13 mouse cellular contexts compared by ENCODE assay signal in genomic region chr11:116430723-116431427, GRCm38 (mm10). TPM values are rescaled to one million over a fixed set of nuclear protein-coding genes. Genes with fewer than 3 reads are reported as not detected.
DNase-seq lines count a peak whose midpoint lies in the region; ATAC-seq and TF ChIP-seq lines count a peak whose summit lies in the region.
"Had no signal": no experiment of that assay in that cellular context is flagged by ENCODE, and none has a peak within 500 bp of the region (broad histone marks: within the 10 kb centered on the region; RNA-seq: fewer than 3 reads in every experiment).

No protein-coding gene starts in this region.

- peak overlapping the region; percentile 9; the same call in 1 of the 2 replicates for H3K4me2 ChIP-seq in limb, embryonic 13.5 days (replicated peaks)
- H3K4me2 ChIP-seq in myocyte (ENCODE audit: low read depth): peak overlapping the region; percentile 56

- peaks cover 10% of the 10 kb centered on the region for H3K79me2 ChIP-seq in myocyte (ENCODE audit: control insufficient read depth, insufficient read depth)

- no peak overlapping the region for H3K27ac ChIP-seq in limb, embryonic 13.5 days
- no peak overlapping the region for H3K27ac ChIP-seq in limb, embryonic 10.5 days
- H3K27ac ChIP-seq: layer of hippocampus, adult 2 months had no signal

- peaks cover 14% of the 10 kb centered on the region for H3K36me3 ChIP-seq in erythroblast, embryonic 14.5 days (ENCODE audit: control insufficient read depth)
- H3K36me3 ChIP-seq in limb, embryonic 13.5 days: peaks cover 2% of the 10 kb centered on the region; the same call in 1 of the 2 replicates
- peaks cover 8% of the 10 kb centered on the region for H3K36me3 ChIP-seq in limb, embryonic 10.5 days
- no peaks in the 10 kb centered on the region for H3K36me3 ChIP-seq in myocyte (ENCODE audit: control insufficient read depth, insufficient read depth)

- no peak overlapping the region for H3ac ChIP-seq in myocyte (ENCODE audit: control insufficient read depth, insufficient read length)

- no peaks in the 10 kb centered on the region for H3K9me3 ChIP-seq in erythroblast, embryonic 14.5 days (ENCODE audit: control insufficient read depth, low read length)
- H3K9me3 ChIP-seq in limb, embryonic 13.5 days: no peaks in the 10 kb centered on the region
- no peaks in the 10 kb centered on the region for H3K9me3 ChIP-seq in limb, embryonic 10.5 days (replicated peaks)

- no peak for ATAC-seq in erythroblast, adult 5-6 weeks (replicated peaks; ENCODE audit: low FRiP score, poor library complexity, severe bottlenecking)
- ATAC-seq in limb, embryonic 13.5 days (ENCODE audit: low FRiP score, low read depth): no peak

- DNase-seq in limb, embryonic 10.5 days (ENCODE audit: low spot score): no peak
- peak; percentile 54 for DNase-seq in induced T-regulatory cell, adult 2 months (ENCODE audit: low read depth)
- no peak for DNase-seq in spleen, adult 12 weeks (ENCODE audit: low spot score)
- DNase-seq in layer of hippocampus, postnatal 25 days (ENCODE audit: extremely low spot score in 1 of 2, low spot score in 1 of 2): no peak
- DNase-seq: gastrocnemius, postnatal 10 days; lung, postnatal 10 days had no signal

- no peaks in the 10 kb centered on the region for H3K27me3 ChIP-seq in erythroblast, embryonic 14.5 days (ENCODE audit: control insufficient read depth)
- no peaks in the 10 kb centered on the region for H3K27me3 ChIP-seq in limb, embryonic 13.5 days
- H3K27me3 ChIP-seq in limb, embryonic 10.5 days (ENCODE audit: low read depth, poor library complexity, severe bottlenecking): no peaks in the 10 kb centered on the region
- H3K27me3 ChIP-seq in myocyte (ENCODE audit: control insufficient read depth, insufficient read depth, insufficient read length): no peaks in the 10 kb centered on the region

- H3K4me3 ChIP-seq in erythroblast, embryonic 14.5 days (replicated peaks): peak overlapping the region; percentile 54
- H3K4me3 ChIP-seq in limb, embryonic 13.5 days: no peak overlapping the region
- no peak overlapping the region for H3K4me3 ChIP-seq in limb, embryonic 10.5 days
- H3K4me3 ChIP-seq in myocyte: no peak overlapping the region
- H3K4me3 ChIP-seq: layer of hippocampus, adult 2 months had no signal

- no peak for TF ChIP-seq POLR2A in myocyte (IDR thresholded peaks at IDR 0.05; ENCODE audit: insufficient read length, low read depth)

- H3K4me1 ChIP-seq in erythroblast, embryonic 14.5 days (ENCODE audit: control insufficient read depth): peaks cover 63% of the 10 kb centered on the region
- peaks cover 12% of the 10 kb centered on the region for H3K4me1 ChIP-seq in limb, embryonic 13.5 days
- peaks cover 30% of the 10 kb centered on the region for H3K4me1 ChIP-seq in limb, embryonic 10.5 days

- no peak overlapping the region for H3K9ac ChIP-seq in limb, embryonic 13.5 days

- 42% methylated on average over 22 of the region's 22 CpGs for WGBS in limb, embryonic 13.5 days
- 46% methylated on average over 22 of the region's 22 CpGs for WGBS in limb, embryonic 10.5 days

TF ChIP-seq in myocyte, 11 proteins besides CTCF, POLR2A, EP300 and RAD21:
- TF ChIP-seq MAX (IDR thresholded peaks at IDR 0.05; ENCODE audit: low read depth): no peak
- no peak for TF ChIP-seq USF1 (IDR thresholded peaks at IDR 0.05; ENCODE audit: low read depth)
- no peak for TF ChIP-seq MYOG (IDR thresholded peaks at IDR 0.05; ENCODE audit: control insufficient read depth in 1 of 3, insufficient read depth in 1 of 3, insufficient read length in 2 of 3, low read depth in 2 of 3)
- no peak for TF ChIP-seq SRF (IDR thresholded peaks at IDR 0.05; ENCODE audit: control insufficient read depth, insufficient read length, low read depth)
- TF ChIP-seq CEBPB (IDR thresholded peaks at IDR 0.05; ENCODE audit: insufficient read depth, poor library complexity, severe bottlenecking): no peak
- TF ChIP-seq MYOD1 (IDR thresholded peaks at IDR 0.05; ENCODE audit: control insufficient read depth in 1 of 3, insufficient read length in 2 of 3, low read depth in 2 of 3): no peak
- no peak for TF ChIP-seq REST (IDR thresholded peaks at IDR 0.05; ENCODE audit: insufficient read depth, insufficient read length)
- TF ChIP-seq E2F4 (IDR thresholded peaks at IDR 0.05; ENCODE audit: insufficient read depth): no peak
- TF ChIP-seq TCF3 (IDR thresholded peaks at IDR 0.05; ENCODE audit: insufficient read length, low read depth): no peak
TF ChIP-seq in myocyte: peak in this region for 0.

RNA-seq across cellular contexts. Expression of gene Ubald2, which starts 3.0 kb away (rescaled TPM):
- polyA plus RNA-seq in erythroblast, embryonic 14.5 days (2012): 377 and 469 TPM in 2 replicates
- 46.6 and 59.0 TPM in 2 replicates for total RNA-seq in erythroblast, adult 5-6 weeks (2015; ENCODE audit: low replicate concordance)
- 27.0 and 41.7 TPM in 2 replicates for total RNA-seq in erythroblast, adult 5-6 weeks (2017; ENCODE audit: low replicate concordance)
- 28.2 and 30.2 TPM in 2 replicates for polyA plus RNA-seq in limb, embryonic 13.5 days (2015; fragmentation: Nextera tagmentation; extraction: Ambion mirVana)
- 44.1 and 51.8 TPM in 2 replicates for polyA plus RNA-seq in limb, embryonic 10.5 days (2016; fragmentation: Nextera tagmentation; extraction: Ambion mirVana)
- 120 TPM for polyA plus RNA-seq in myocyte (2012; fragmentation: generic; extraction: Trizol)
- 10 to 100 TPM; 37.0 to 38.3 TPM for total RNA-seq in layer of hippocampus, postnatal 25 days (2021)

RNA-seq across cellular contexts. Expression of gene Rnf157, which starts 18.0 kb away (rescaled TPM):
- polyA plus RNA-seq in erythroblast, embryonic 14.5 days (2012): 0.04 TPM in 1 of 2 replicates, not detected in the other
- 0.63 and 1.7 TPM in 2 replicates for total RNA-seq in erythroblast, adult 5-6 weeks (2015; ENCODE audit: low replicate concordance)
- 2.0 and 2.1 TPM in 2 replicates for total RNA-seq in erythroblast, adult 5-6 weeks (2017; ENCODE audit: low replicate concordance)
- 18.6 and 18.7 TPM in 2 replicates for polyA plus RNA-seq in limb, embryonic 13.5 days (2015; fragmentation: Nextera tagmentation; extraction: Ambion mirVana)
- 11.1 and 18.3 TPM in 2 replicates for polyA plus RNA-seq in limb, embryonic 10.5 days (2016; fragmentation: Nextera tagmentation; extraction: Ambion mirVana)
- 15.2 TPM for polyA plus RNA-seq in myocyte (2012; fragmentation: generic; extraction: Trizol)
- 100 to 1,000 TPM; 241 to 258 TPM for total RNA-seq in layer of hippocampus, postnatal 25 days (2021)

RNA-seq across cellular contexts. Expression of gene Qrich2, which starts 35.2 kb away (rescaled TPM):
- polyA plus RNA-seq in erythroblast, embryonic 14.5 days (2012): 0.01 TPM in 1 of 2 replicates, not detected in the other
- not detected in 2 replicates for total RNA-seq in erythroblast, adult 5-6 weeks (2015; ENCODE audit: low replicate concordance)
- total RNA-seq in erythroblast, adult 5-6 weeks (2017; ENCODE audit: low replicate concordance): 0.17 TPM in 1 of 2 replicates, not detected in the other
- polyA plus RNA-seq in limb, embryonic 13.5 days (2015; fragmentation: Nextera tagmentation; extraction: Ambion mirVana): 0.17 and 0.24 TPM in 2 replicates
- polyA plus RNA-seq in limb, embryonic 10.5 days (2016; fragmentation: Nextera tagmentation; extraction: Ambion mirVana): 0.36 and 0.44 TPM in 2 replicates
- polyA plus RNA-seq in myocyte (2012; fragmentation: generic; extraction: Trizol): not detected
- total RNA-seq in layer of hippocampus, postnatal 25 days (2021): not detected
- total RNA-seq: adrenal gland, adult 18-20 months; common myeloid progenitor, adult 5-6 weeks; gastrocnemius, postnatal 10 days had no signal

Comparison
In these comparisons a context has a peak if more than half of its experiments do, and no peak if none do; other contexts are left out.
1. RNA of gene Rnf157, which starts 18.0 kb away (polyA plus RNA-seq): 18.6 to 18.7 TPM in limb, embryonic 13.5 days, 11.1 to 18.3 TPM in limb, embryonic 10.5 days and 15.2 TPM in myocyte (single experiment); 0.04 TPM in erythroblast, embryonic 14.5 days; every median in the first group is over 10 times any median in the second.